Comparison of ENCODE assay signal across 20 mouse cellular contexts in the genomic region with DNA sequence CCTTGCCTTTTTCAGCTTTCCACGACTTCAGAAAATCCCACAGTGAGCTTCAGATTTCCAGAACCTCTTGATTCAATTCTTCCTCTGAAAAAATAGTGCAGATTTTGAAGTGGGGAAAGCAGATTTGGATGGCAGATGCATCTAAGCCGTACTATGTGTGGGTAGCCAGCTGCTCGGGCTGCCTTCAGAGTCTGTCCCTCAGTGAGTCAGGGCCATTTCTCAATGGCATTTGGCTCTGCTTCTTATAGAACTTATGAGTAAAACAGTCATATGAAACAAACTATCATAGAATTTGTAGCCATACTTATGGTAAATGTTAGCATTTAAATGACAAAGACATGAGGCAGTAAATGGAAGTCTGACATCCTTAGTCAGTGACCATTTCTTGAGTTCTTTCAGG.
DNase-seq lines count a peak whose midpoint lies in the region; ATAC-seq lines count a peak whose summit lies in the region.
"Had no signal": no experiment of that assay in that cellular context is flagged by ENCODE, and none has a peak within 500 bp of the region (broad histone marks: within the 10 kb centered on the region; RNA-seq: fewer than 3 reads in every experiment).

No protein-coding gene starts in this region.

- peak; percentile 96 for ATAC-seq in frontal cortex, adult (ENCODE audit: low TSS enrichment)
- ATAC-seq: forebrain, embryonic 13.5 days; hindbrain, postnatal 0 days; intestine, embryonic 16.5 days had no signal

- no peak for DNase-seq in frontal cortex, postnatal 14 days (ENCODE audit: low spot score in 2 of 2)
- peak; percentile 3 to 48 for DNase-seq in left cerebral cortex, postnatal 14 days (ENCODE audit: low spot score in 2 of 2)
- no peak for DNase-seq in left cerebral cortex, postnatal 10 days (ENCODE audit: extremely low spot score in 1 of 2, low spot score in 2 of 2)
- DNase-seq in layer of hippocampus, adult 8-10 months (ENCODE audit: low spot score in 2 of 2) = peak; percentile 16 to 39
- peak; percentile 1 to 3 for DNase-seq in right cerebral cortex, postnatal 36 days (ENCODE audit: low spot score in 2 of 2)
- DNase-seq in urinary bladder, postnatal 10 days (ENCODE audit: low spot score) = no peak
- DNase-seq in kidney, postnatal 10 days = no peak
- DNase-seq: adrenal gland, postnatal 10 days; cerebellum, adult 2 months; gastrocnemius, adult 2 months; heart, postnatal 14 days; kidney, adult 9 months; kidney, postnatal 25 days; lung, embryonic 14.5 days; thymus, adult 2 months; thymus, postnatal 4 days had no signal

- intact Hi-C loops in left cerebral cortex, postnatal 14 days (cut with DNase I) = no loop called here
- intact Hi-C loops in left cerebral cortex, postnatal 10 days (cut with DNase I) = no loop called here

Comparison
In these comparisons a context has a peak if more than half of its experiments do, and no peak if none do; other contexts are left out.
1. DNase-seq: peak in left cerebral cortex, postnatal 14 days (2 of 2), layer of hippocampus, adult 8-10 months (2 of 2) and right cerebral cortex, postnatal 36 days (2 of 2); none in frontal cortex, postnatal 14 days (0 of 2), left cerebral cortex, postnatal 10 days (0 of 2), urinary bladder, postnatal 10 days (single experiment) and kidney, postnatal 10 days (single experiment).